Mouse (Mus musculus) bone marrow, adult 2 months (tissue): ENCODE measurements around the gene Scand1. TPM values are rescaled to one million over a fixed set of nuclear protein-coding genes. Genes with fewer than 3 reads are reported as not detected.
A peak's percentile ranks its signal among the peaks of the same experiment; 100 is the strongest.

ENCODE experiments used
- H3K27ac ChIP-seq: fragments of 200-500 bp; 2 replicates; pipeline ENCODE4 v1.5.1; 2012; ENCODE audit warnings: low read depth, mild to moderate bottlenecking, control low read depth, inconsistent platforms, low read length; ENCODE audit not compliant: control insufficient read depth, poor library complexity, insufficient read depth
- H3K4me1 ChIP-seq: fragments of 200-500 bp; 2 replicates; pipeline ENCODE4 v1.6.1; 2011; ENCODE audit warnings: low read length; ENCODE audit not compliant: control insufficient read depth, insufficient read depth
- H3K4me3 ChIP-seq: fragments of 200-500 bp; replicated peaks from 2 replicates; pipeline ENCODE3; 2011; ENCODE audit warnings: mild to moderate bottlenecking, low read depth, low read length, control low read depth; ENCODE audit not compliant: control insufficient read depth
- CTCF ChIP-seq: fragments of 200-500 bp; IDR thresholded peaks from 2 replicates; pipeline ENCODE4 v1.5.1; 2011; ENCODE audit warnings: low read length, control low read depth; ENCODE audit not compliant: control insufficient read depth, insufficient read depth
- POLR2A ChIP-seq: fragments of 200-500 bp; IDR thresholded peaks from 2 replicates; pipeline ENCODE4 v1.6.1; 2011; ENCODE audit warnings: low read depth, mild to moderate bottlenecking, control low read depth, low read length, borderline replicate concordance; ENCODE audit not compliant: control insufficient read depth
- WGBS: fragments of 180-500 bp; shearing (Covaris S2); methylation state at CpG from one replicate; pipeline ENCODE4 v1.1.7; 2018; 5-methylcytosine and 5-hydroxymethylcytosine counted together
- polyA plus RNA-seq: library from polyadenylated mRNA; stranded (reverse); fragments of >200 nt; gene quantifications from 2 replicates; pipeline ENCODE4 v1.2.4, GENCODE M21; 2011; ENCODE audit warnings: low replicate concordance; ENCODE audit not compliant: missing spikeins, insufficient read depth, insufficient read length

Scand1 gene
- polyA plus RNA-seq, 1 experiment = 84.9 TPM

DNA sequence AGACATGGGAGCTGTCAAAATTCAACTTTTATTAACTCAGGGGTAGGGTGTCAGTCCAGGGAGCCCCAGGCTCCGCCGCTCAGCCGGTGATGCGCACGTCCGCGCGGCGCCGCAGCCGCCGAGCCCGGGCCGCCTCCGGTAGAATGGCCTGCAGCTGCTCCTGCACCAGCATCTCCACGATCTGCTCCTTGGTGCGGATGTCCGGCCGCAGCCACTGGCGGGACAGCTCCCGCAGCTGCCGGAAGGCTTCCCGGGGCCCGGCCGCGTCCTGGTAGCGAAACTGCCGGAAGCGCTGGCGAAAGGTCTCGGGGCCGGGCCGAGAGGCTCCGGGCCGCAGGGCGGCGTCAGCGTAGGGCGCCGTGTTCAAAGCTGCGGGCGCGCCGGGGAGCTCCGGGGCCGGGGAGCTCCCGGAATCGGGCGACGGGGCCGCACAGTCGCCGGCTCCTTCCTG, 638 bp downstream of the Scand1 start:
- TF ChIP-seq POLR2A (no peak), CTCF (no peak)
- under 1% methylated on average over 48 of the region's 53 CpGs for WGBS
- Histone ChIP-seq H3K4me1 (no peaks in the 10 kb centered on the region; the same call in 1 of the 2 replicates), H3K27ac (peak overlapping the region; percentile 98), H3K4me3 (peak overlapping the region; percentile 81)

DNA sequence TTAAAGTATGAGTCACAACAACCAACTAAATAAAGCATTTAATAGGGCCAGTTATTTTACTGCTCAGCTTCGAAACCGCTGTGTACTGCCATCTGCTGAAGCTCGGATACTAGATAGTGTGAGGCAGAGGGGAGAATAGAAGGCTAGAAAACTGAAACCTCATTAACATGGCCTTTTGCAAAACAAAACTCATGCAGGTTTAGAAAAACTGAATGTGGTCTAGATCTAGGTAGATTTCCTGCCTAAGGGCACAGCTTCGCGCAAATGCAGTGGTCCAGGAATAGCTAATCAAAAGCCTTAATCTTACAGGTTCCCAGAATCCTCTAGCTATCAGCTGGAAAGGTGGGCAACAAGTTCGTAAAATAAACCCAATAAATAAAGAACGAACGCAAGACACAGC, 1.1 kb downstream of the Scand1 start:
- TF ChIP-seq CTCF (no peak), POLR2A (no peak)
- H3K27ac ChIP-seq = peak overlapping the region; percentile 98

DNA sequence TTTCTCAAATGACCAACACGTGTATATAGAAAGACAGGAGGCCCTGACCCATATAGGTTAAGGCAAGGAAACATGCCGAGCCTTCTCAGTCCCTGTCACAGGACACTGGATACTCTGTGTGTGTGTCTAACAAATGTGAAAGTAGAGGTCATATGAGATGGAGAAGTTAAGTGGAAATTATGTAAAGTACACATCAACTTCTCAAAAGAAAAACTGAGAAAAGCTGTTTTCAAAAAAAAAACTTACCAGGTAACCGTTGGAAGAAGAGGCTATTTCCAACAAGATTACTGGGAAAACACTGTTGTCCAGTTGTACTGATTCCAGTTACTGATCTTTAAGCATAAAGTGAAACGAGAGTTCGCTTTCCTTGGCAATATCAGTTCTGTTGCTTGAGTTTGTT, 1.6 kb downstream of the Scand1 start:
- TF ChIP-seq CTCF = no peak
- TF ChIP-seq POLR2A = no peak
- Histone ChIP-seq H3K4me1 (no peaks in the 10 kb centered on the region; the same call in 1 of the 2 replicates), H3K27ac (no peak overlapping the region), H3K4me3 (no peak overlapping the region)
- 79% methylated on average over 5 of the region's 5 CpGs for WGBS

More for the DNA sequence above, 1.1 kb downstream of the Scand1 start:
- H3K4me1 ChIP-seq = no peaks in the 10 kb centered on the region; the same call in 1 of the 2 replicates
- WGBS = 9% methylated on average over 8 of the region's 8 CpGs
- peak overlapping the region; percentile 81 for H3K4me3 ChIP-seq

GRCm38 (mm10) chr2:156310455-156310854, 2.0 kb downstream of the Scand1 start:
- 84% methylated on average over 5 of the region's 5 CpGs for WGBS
- Histone ChIP-seq H3K4me1 (no peaks in the 10 kb centered on the region; the same call in 1 of the 2 replicates), H3K27ac (no peak overlapping the region), H3K4me3 (no peak overlapping the region)
- TF ChIP-seq CTCF (no peak), POLR2A (no peak)

DNA sequence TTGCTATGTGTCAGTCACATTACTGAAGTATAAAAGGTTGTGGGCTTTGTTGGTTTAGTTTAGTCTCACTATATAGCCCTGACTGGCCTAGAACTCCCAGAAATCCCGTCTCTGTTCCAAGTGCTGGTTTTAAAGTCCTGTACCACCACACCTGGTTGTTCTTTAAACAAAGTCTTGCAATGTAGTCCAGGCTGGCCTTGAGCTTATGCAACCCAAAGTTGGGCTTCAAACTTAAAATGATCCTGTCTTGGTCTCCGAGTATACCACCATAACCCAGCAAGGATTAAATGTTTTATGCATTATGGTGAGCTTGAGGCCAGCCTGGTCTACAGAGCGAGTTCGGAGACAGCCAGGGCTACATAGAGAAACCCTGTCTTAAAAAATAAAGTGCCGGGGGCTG, 2.6 kb downstream of the Scand1 start:
- no peak for TF ChIP-seq CTCF
- no peak for TF ChIP-seq POLR2A
- no peak overlapping the region for H3K4me3 ChIP-seq
- H3K27ac ChIP-seq = no peak overlapping the region
- 90% methylated on average over 5 of the region's 5 CpGs for WGBS
- H3K4me1 ChIP-seq = no peaks in the 10 kb centered on the region; the same call in 1 of the 2 replicates

GRCm38 (mm10) chr2:156307261-156307660, 5.2 kb downstream of the Scand1 start:
- Histone ChIP-seq H3K27ac (no peak overlapping the region), H3K4me1 (no peaks in the 10 kb centered on the region), H3K4me3 (no peak overlapping the region)
- WGBS = 66% methylated on average over 5 of the region's 5 CpGs
- TF ChIP-seq CTCF = peak; percentile 72
- no peak for TF ChIP-seq POLR2A

GRCm38 (mm10) chr2:156305818-156306217, 6.7 kb downstream of the Scand1 start:
- WGBS = 81% methylated on average over 2 of the region's 2 CpGs
- Histone ChIP-seq H3K4me3 (no peak overlapping the region), H3K4me1 (no peaks in the 10 kb centered on the region), H3K27ac (no peak overlapping the region)
- TF ChIP-seq POLR2A (no peak), CTCF (peak; percentile 25; the same call in 1 of the 2 replicates)

- no peak overlapping the region for H3K27ac ChIP-seq
- 92% methylated on average over 4 of the region's 4 CpGs for WGBS
- H3K4me3 ChIP-seq = no peak overlapping the region
- no peak for TF ChIP-seq POLR2A
- TF ChIP-seq CTCF = no peak
- no peaks in the 10 kb centered on the region for H3K4me1 ChIP-seq
Observed at GRCm38 (mm10) chr2:156304351-156304750, 8.2 kb downstream of the Scand1 start.

DNA sequence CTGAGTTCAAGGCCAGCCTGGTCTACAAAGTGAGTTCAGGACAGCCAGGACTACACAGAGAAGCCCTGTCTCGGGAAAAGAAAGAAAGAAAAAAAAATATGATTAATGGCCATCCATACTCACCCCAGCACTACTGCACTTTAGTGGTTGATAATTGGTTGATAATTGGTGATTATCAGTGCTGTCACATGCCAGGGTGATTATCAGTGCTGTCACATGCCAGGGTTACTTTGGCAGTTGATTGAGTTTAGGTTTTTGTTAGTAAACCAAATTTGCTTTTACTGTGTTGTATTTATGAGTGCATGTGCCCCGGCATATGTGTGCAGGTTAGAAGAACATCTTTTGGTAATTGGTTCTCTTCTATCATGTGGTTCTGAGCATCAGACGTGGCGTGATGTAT, 10.4 kb downstream of the Scand1 start:
- Histone ChIP-seq H3K4me3 (no peak overlapping the region), H3K4me1 (no peaks in the 10 kb centered on the region; the same call in 1 of the 2 replicates), H3K27ac (no peak overlapping the region)
- TF ChIP-seq POLR2A (no peak), CTCF (no peak)
- WGBS = 72% methylated on average over 4 of the region's 4 CpGs
